Mouse (Mus musculus) limb, embryonic 15.5 days (tissue): ENCODE data around the gene Olfr1185-ps1. TPM values are rescaled to one million over a fixed set of nuclear protein-coding genes. Genes with fewer than 3 reads are reported as not detected.
"Not testable (repeated sequence)": the region's sequence is repeated elsewhere in the genome, so short reads cannot be mapped to it uniquely, and the experiment has no call there.

Experiments
- ATAC-seq: fragments of 200-750 bp; cut with Nextera tagmentation; 2 replicates; pipeline ENCODE4 v1.8.0; 2017; ENCODE audit warnings: low read depth, moderate TSS enrichment; ENCODE audit not compliant: insufficient number of reproducible peaks, low FRiP score, low TSS enrichment
- H3K27ac ChIP-seq: fragments of 300-500 bp; sonication (generic); 2 replicates; pipeline ENCODE4 v1.5.1; 2015; ENCODE audit warnings: moderate library complexity, mild to moderate bottlenecking, inconsistent platforms
- H3K27me3 ChIP-seq: fragments of 300-500 bp; sonication (generic); 2 replicates; pipeline ENCODE4 v1.6.1; 2015; ENCODE audit warnings: inconsistent platforms
- H3K36me3 ChIP-seq: fragments of 300-500 bp; sonication (generic); 2 replicates; pipeline ENCODE4 v1.6.1; 2015; ENCODE audit warnings: inconsistent platforms
- H3K4me1 ChIP-seq: fragments of 300-500 bp; sonication (generic); 2 replicates; pipeline ENCODE4 v1.6.1; 2015; ENCODE audit warnings: inconsistent platforms
- H3K4me2 ChIP-seq: fragments of 300-500 bp; sonication (generic); 2 replicates; pipeline ENCODE4 v1.6.1; 2015; ENCODE audit warnings: mild to moderate bottlenecking, inconsistent platforms
- H3K4me3 ChIP-seq: fragments of 300-500 bp; sonication (generic); 2 replicates; pipeline ENCODE4 v1.5.1; 2015; ENCODE audit warnings: mild to moderate bottlenecking, inconsistent platforms
- H3K9ac ChIP-seq: fragments of 300-500 bp; sonication (generic); 2 replicates; pipeline ENCODE4 v1.6.1; 2015; ENCODE audit warnings: inconsistent platforms
- H3K9me3 ChIP-seq: fragments of 300-500 bp; sonication (generic); 2 replicates; pipeline ENCODE4 v1.6.1; 2016; ENCODE audit warnings: inconsistent platforms
- WGBS: fragments of 180-500 bp; shearing (Covaris S2); methylation state at CpG from one replicate; pipeline ENCODE4 v1.1.7; 2015; 5-methylcytosine and 5-hydroxymethylcytosine counted together
- polyA plus RNA-seq: library from polyadenylated mRNA; unstranded; fragments of >200 nt; fragmentation: Nextera tagmentation; extraction: Ambion mirVana; gene quantifications from 2 replicates; pipeline ENCODE4 v1.2.1, GENCODE M21; 2015

Gene Olfr1185-ps1
- not detected in 2 replicates for polyA plus RNA-seq

- Histone ChIP-seq H3K27ac (no peak within 1 kb of the TSS), H3K9me3 (no peaks in the 10 kb centered on the region), H3K36me3 (no peaks in the 10 kb centered on the region), H3K9ac (no peak within 1 kb of the TSS), H3K4me2 (no peak within 1 kb of the TSS), H3K27me3 (no peaks in the 10 kb centered on the region), H3K4me1 (no peaks in the 10 kb centered on the region), H3K4me3 (no peak within 1 kb of the TSS)
- no peak for ATAC-seq
- whole genome bisulfite sequencing, result 76% methylated on average over 2 of the region's 2 CpGs
Observed at GRCm38 (mm10) chr2:88493020-88493419, at the start of gene Olfr1185-ps1. TSS of gene Olfr1185-ps1 (plus strand) at chr2:88493320.

- no peaks in the 10 kb centered on the region for H3K9me3 ChIP-seq
- no peaks in the 10 kb centered on the region for H3K27me3 ChIP-seq
- no peaks in the 10 kb centered on the region for H3K4me1 ChIP-seq
- 89% methylated on average over 1 of the region's 1 CpGs for WGBS
- no peak for ATAC-seq
- no peak within 1 kb of the TSS for H3K4me3 ChIP-seq
- no peak within 1 kb of the TSS for H3K9ac ChIP-seq
- H3K36me3 ChIP-seq, result no peaks in the 10 kb centered on the region
- H3K4me2 ChIP-seq, result no peak within 1 kb of the TSS
- no peak within 1 kb of the TSS for H3K27ac ChIP-seq
Observed at GRCm38 (mm10) chr2:88449031-88449430, 44.1 kb upstream of the Olfr1185-ps1 start, which contains the start of gene Gm13757. TSS of gene Gm13757 (minus strand) at chr2:88449131.

DNA sequence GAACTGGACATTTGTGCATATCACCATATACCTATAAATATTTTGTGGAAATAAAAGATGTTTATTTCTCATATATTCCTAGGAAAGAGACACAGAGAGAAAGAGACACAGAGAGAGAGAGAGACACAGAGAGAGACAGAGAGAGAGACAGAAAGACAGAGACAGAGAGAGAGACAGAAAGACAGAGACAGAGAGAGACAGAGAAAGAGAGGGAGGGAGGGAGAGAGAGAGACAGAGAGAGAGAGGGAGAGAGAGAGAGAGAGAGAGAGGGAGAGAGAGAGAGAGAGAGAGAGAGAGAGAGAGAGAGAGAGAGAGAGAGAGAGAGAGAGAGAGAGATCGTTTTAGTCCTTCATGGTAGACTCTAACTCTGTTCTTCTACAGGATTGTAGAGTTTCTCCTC, 38.6 kb upstream of the Olfr1185-ps1 start, which contains the start of gene Olfr1183:
Gene Olfr1183 (plus strand): TSS at position 301 of the 400 bp plus-strand sequence.
- H3K9ac ChIP-seq, ATAC-seq: not testable (repeated sequence)
- WGBS, result 82% methylated on average over 1 of the region's 1 CpGs

DNA sequence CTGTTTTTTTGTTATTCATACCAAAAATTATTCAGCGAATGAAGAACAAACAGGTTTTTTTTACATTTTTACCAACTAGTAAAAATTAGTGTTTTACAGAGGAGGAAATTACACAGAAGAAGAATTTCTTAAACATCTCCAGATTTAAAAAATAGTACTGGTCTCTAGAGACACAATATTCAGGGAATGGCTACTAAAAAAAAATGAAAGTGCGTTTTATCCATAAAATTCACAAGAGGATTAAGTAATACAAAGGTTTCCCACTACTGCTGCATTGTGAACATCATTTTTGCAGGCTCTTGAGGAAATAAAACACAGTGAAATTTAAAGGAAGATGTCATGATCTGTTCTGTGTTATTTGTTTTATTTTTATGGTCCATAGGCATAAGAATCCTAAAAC, 9.8 kb upstream of the Olfr1185-ps1 start, which contains the start of gene Olfr1184:
Gene Olfr1184 (plus strand): TSS at position 301 of the 400 bp plus-strand sequence.
- H3K36me3 ChIP-seq, result no peaks in the 10 kb centered on the region
- no peak for ATAC-seq
- H3K9ac ChIP-seq, result no peak within 1 kb of the TSS
- H3K4me3 ChIP-seq, result no peak within 1 kb of the TSS
- no peak within 1 kb of the TSS for H3K27ac ChIP-seq
- no peaks in the 10 kb centered on the region for H3K9me3 ChIP-seq
- H3K4me1 ChIP-seq, result no peaks in the 10 kb centered on the region
- H3K4me2 ChIP-seq, result no peak within 1 kb of the TSS
- H3K27me3 ChIP-seq, result no peaks in the 10 kb centered on the region
- WGBS, result 83% methylated on average over 2 of the region's 2 CpGs

More for the DNA sequence above, 38.6 kb upstream of the Olfr1185-ps1 start, which contains the start of gene Olfr1183:
- not testable (repeated sequence) for H3K27me3 ChIP-seq, H3K27ac ChIP-seq, H3K9me3 ChIP-seq, H3K4me3 ChIP-seq, H3K36me3 ChIP-seq, H3K4me2 ChIP-seq, H3K4me1 ChIP-seq

DNA sequence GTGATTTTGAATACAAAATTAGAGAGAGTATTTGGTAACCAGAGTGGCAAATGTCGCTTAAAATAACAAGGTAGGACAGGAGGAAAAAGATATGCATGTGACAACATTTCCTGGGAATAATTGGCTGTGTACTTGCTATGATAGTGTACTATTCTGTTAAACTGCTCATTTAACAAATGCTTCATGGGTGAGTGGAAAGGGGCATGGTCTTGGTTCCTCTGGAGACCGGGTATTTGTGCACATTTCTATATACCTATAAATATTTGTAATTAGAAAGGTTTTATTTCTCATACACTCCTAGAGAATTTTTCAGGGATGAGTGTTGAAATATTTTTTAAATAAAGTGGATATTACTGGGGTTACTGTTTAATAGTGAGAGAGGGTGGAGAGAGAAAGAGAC, 25.1 kb downstream of the Olfr1185-ps1 start, which contains the start of gene Olfr1186:
Gene Olfr1186 (plus strand): TSS at position 301 of the 400 bp plus-strand sequence.
- H3K36me3 ChIP-seq, result no peaks in the 10 kb centered on the region
- ATAC-seq, result no peak
- no peak within 1 kb of the TSS for H3K9ac ChIP-seq
- H3K4me3 ChIP-seq, result no peak within 1 kb of the TSS
- no peaks in the 10 kb centered on the region for H3K9me3 ChIP-seq
- no peak within 1 kb of the TSS for H3K4me2 ChIP-seq
- H3K27ac ChIP-seq, result no peak within 1 kb of the TSS
- 70% methylated on average over 2 of the region's 2 CpGs for WGBS
- H3K27me3 ChIP-seq, result no peaks in the 10 kb centered on the region
- H3K4me1 ChIP-seq, result no peaks in the 10 kb centered on the region

- H3K36me3 ChIP-seq, result no peaks in the 10 kb centered on the region
- no peak overlapping the region for H3K4me2 ChIP-seq
- no peak overlapping the region for H3K4me3 ChIP-seq
- WGBS, result 68% methylated on average over 3 of the region's 3 CpGs
- H3K4me1 ChIP-seq, result no peaks in the 10 kb centered on the region
- H3K27ac ChIP-seq, result no peak overlapping the region
- ATAC-seq, result no peak
- H3K9ac ChIP-seq, result no peak overlapping the region
- no peaks in the 10 kb centered on the region for H3K9me3 ChIP-seq
- H3K27me3 ChIP-seq, result no peaks in the 10 kb centered on the region
Observed at GRCm38 (mm10) chr2:88525720-88526119, 32.6 kb downstream of the Olfr1185-ps1 start.

Other genes with a start within 250 kb of the Olfr1185-ps1 start
- gene Olfr1173, start 213.4 kb upstream of the Olfr1185-ps1 start, polyA plus RNA-seq, result not detected in 2 replicates
- not detected in 2 replicates for gene Olfr1174-ps, start 178.2 kb upstream of the Olfr1185-ps1 start, polyA plus RNA-seq
- gene Olfr1175-ps, start 166.1 kb upstream of the Olfr1185-ps1 start, polyA plus RNA-seq, result not detected in 2 replicates
- not detected in 2 replicates for gene Olfr1176, start 156.6 kb upstream of the Olfr1185-ps1 start, polyA plus RNA-seq
- not detected in 2 replicates for gene Olfr1177-ps, start 146.8 kb upstream of the Olfr1185-ps1 start, polyA plus RNA-seq
- gene Olfr1178, start 106.3 kb upstream of the Olfr1185-ps1 start, polyA plus RNA-seq, result not detected in 2 replicates
- not detected in 2 replicates for gene Olfr1179, start 86.9 kb upstream of the Olfr1185-ps1 start, polyA plus RNA-seq
- not detected in 2 replicates for gene Olfr1180, start 74.2 kb upstream of the Olfr1185-ps1 start, polyA plus RNA-seq
- not detected in 2 replicates for gene Olfr1181, start 67.1 kb upstream of the Olfr1185-ps1 start, polyA plus RNA-seq
- not detected in 2 replicates for gene Gm13757, start 44.2 kb upstream of the Olfr1185-ps1 start, polyA plus RNA-seq
- not detected in 2 replicates for gene Olfr1183, start 38.5 kb upstream of the Olfr1185-ps1 start, polyA plus RNA-seq
- not detected in 2 replicates for gene Olfr1184, start 9.7 kb upstream of the Olfr1185-ps1 start, polyA plus RNA-seq
- not detected in 2 replicates for gene Olfr1186, start 25.2 kb downstream of the Olfr1185-ps1 start, polyA plus RNA-seq
- gene Olfr1188, start 63.6 kb downstream of the Olfr1185-ps1 start, polyA plus RNA-seq, result not detected in 2 replicates
- not detected in 2 replicates for gene Olfr1189, start 93.1 kb downstream of the Olfr1185-ps1 start, polyA plus RNA-seq
- not detected in 2 replicates for gene Olfr1191-ps1, start 147.2 kb downstream of the Olfr1185-ps1 start, polyA plus RNA-seq
- not detected in 2 replicates for gene Olfr1192-ps1, start 155.2 kb downstream of the Olfr1185-ps1 start, polyA plus RNA-seq
- gene Olfr1193, start 182.3 kb downstream of the Olfr1185-ps1 start, polyA plus RNA-seq, result not detected in 2 replicates
- not detected in 2 replicates for gene Olfr1195, start 195.9 kb downstream of the Olfr1185-ps1 start, polyA plus RNA-seq
- not detected in 2 replicates for gene Olfr1196, start 211.3 kb downstream of the Olfr1185-ps1 start, polyA plus RNA-seq
- gene Olfr1197, start 239.0 kb downstream of the Olfr1185-ps1 start, polyA plus RNA-seq, result not detected in 2 replicates